Mouse (Mus musculus): ENCODE measurements around the gene Crlf1.

- TF ChIP-seq CTCF (IDR thresholded peaks at IDR 0.05; ENCODE audit: control insufficient read depth, insufficient read depth, insufficient read length) (no peak), USF1 (IDR thresholded peaks at IDR 0.05; ENCODE audit: low read depth) (no peak), MYOG (IDR thresholded peaks at IDR 0.05; ENCODE audit: control insufficient read depth, extremely low read depth, insufficient read length) (no peak), MYOD1 (IDR thresholded peaks at IDR 0.05; ENCODE audit: control insufficient read depth, insufficient read length, low read depth) (no peak), FOSL1 (IDR thresholded peaks at IDR 0.05; ENCODE audit: insufficient read depth, low read length, poor library complexity, severe bottlenecking) (no peak)
Measured at GRCm38 (mm10) chr8:70467907-70468306, 25.1 kb upstream of the Crlf1 start.

Data from C2C12 (cell line).